Mouse (Mus musculus): ENCODE data around the gene Gpr89.

DNA sequence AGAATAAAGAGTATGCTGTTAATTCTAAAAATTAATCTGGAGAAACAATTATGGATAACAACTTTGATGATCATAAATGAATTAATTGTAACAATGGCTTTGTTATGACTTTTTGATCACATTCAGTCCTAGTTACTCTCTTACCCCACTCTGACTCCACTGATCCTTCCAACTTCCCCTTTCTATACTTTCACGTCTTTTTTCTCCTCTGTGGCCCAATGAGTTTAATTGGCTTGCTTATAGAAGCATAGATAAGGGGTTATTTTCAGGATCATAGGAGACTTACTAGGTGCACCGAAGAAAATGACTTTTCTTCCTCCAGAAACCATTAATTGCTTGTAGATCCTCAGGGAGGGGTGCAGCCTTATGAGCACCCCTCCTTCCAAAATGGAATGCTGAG, 37.6 kb upstream of the Gpr89 start:
- no peak for TF ChIP-seq POLR2A (IDR thresholded peaks at IDR 0.05; ENCODE audit: low read depth, low read length)
- no peak for TF ChIP-seq CTCF (IDR thresholded peaks at IDR 0.05; ENCODE audit: extremely low read depth, insufficient read length, insufficient replicate concordance, low read depth, low read length)
